In the genomic region with DNA sequence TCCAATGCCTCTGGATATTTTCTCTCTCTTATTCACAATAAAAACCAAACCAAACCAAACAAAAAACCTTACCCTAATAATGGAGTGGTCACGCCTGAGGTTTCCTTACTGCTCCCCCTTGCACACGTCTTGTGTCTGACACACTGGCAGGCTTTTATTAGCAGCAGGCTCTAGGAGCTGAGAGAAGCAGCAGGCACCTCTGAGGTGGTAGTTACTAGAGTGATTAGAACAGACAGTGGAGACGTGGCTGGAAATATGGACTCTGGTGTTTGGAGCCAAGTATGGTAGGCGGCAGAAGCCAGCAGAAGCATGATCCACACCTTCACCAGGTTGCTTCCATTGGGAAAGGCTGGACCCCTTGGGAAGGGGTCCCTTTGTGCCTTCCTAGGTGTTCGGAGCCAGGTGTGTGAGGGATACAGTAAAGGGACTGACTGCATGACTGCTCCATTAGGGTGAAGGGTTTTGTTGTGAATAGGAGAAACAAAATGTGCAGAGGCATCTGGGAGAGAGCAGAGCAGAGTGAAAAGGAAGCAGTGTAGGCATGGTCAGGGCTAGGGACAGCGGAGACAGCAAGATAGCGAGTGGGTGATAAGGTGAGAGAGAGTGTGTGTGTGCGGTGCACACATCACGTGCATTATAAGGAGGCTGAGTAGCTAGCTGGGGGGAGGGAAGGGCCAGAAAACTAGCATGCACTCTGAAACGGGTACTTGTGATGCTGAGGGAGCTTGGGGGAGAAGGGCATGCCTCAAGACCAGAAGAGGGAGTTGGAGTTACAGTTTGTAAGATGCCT, we compare ENCODE assay signal across 22 mouse cellular contexts.
A peak's percentile ranks its signal among the peaks of the same experiment; 100 is the strongest.
DNase-seq lines count a peak whose midpoint lies in the region; ATAC-seq and TF ChIP-seq lines count a peak whose summit lies in the region.
"Had no signal": no experiment of that assay in that cellular context is flagged by ENCODE, and none has a peak within 500 bp of the region (broad histone marks: within the 10 kb centered on the region; RNA-seq: fewer than 3 reads in every experiment).

No protein-coding gene starts in this region.

- no peak for ATAC-seq in forebrain, embryonic 15.5 days (replicated peaks)
- ATAC-seq in neural tube, embryonic 13.5 days (ENCODE audit: low read depth), result no peak
- no peak for ATAC-seq in neural tube, embryonic 15.5 days (ENCODE audit: low FRiP score)
- ATAC-seq in liver, embryonic 15.5 days (ENCODE audit: insufficient read depth), result peak; percentile 69
- no peak for ATAC-seq in lung, postnatal 0 days
- ATAC-seq in inflammation-experienced regulatory T-cells, adult 6 months, result no peak
- ATAC-seq: CD4-positive, CD25-positive, alpha-beta regulatory T cell, adult 4 months; intestine, embryonic 16.5 days had no signal

- no peaks in the 10 kb centered on the region for H3K9me3 ChIP-seq in forebrain, embryonic 10.5 days
- no peaks in the 10 kb centered on the region for H3K9me3 ChIP-seq in forebrain, embryonic 15.5 days
- no peaks in the 10 kb centered on the region for H3K9me3 ChIP-seq in neural tube, embryonic 13.5 days
- no peaks in the 10 kb centered on the region for H3K9me3 ChIP-seq in neural tube, embryonic 15.5 days (replicated peaks)
- no peaks in the 10 kb centered on the region for H3K9me3 ChIP-seq in liver, embryonic 15.5 days (replicated peaks)
- H3K9me3 ChIP-seq in lung, postnatal 0 days (ENCODE audit: low read length), result no peaks in the 10 kb centered on the region
- H3K9me3 ChIP-seq: embryonic facial prominence, embryonic 12.5 days; G1E; heart, embryonic 15.5 days; hindbrain, embryonic 12.5 days; limb, embryonic 10.5 days had no signal

- no peak for TF ChIP-seq CTCF in lung, postnatal 0 days (IDR thresholded peaks at IDR 0.05)
- no peak for TF ChIP-seq CTCF in lung, adult 2 months (IDR thresholded peaks at IDR 0.05; ENCODE audit: insufficient read depth, low read length)

- WGBS in forebrain, embryonic 10.5 days, result 83% methylated on average over 10 of the region's 10 CpGs
- 85% methylated on average over 10 of the region's 10 CpGs for WGBS in forebrain, embryonic 15.5 days
- WGBS in neural tube, embryonic 13.5 days, result 81% methylated on average over 10 of the region's 10 CpGs
- 80% methylated on average over 10 of the region's 10 CpGs for WGBS in neural tube, embryonic 15.5 days
- WGBS in liver, embryonic 15.5 days (ENCODE audit: insufficient replicate concordance), result 37% methylated on average over 10 of the region's 10 CpGs
- 77% methylated on average over 10 of the region's 10 CpGs for WGBS in lung, postnatal 0 days
- 80% methylated on average over 10 of the region's 10 CpGs for WGBS in lung, adult 2 months

- no peaks in the 10 kb centered on the region for H3K27me3 ChIP-seq in forebrain, embryonic 10.5 days (ENCODE audit: poor library complexity, severe bottlenecking)
- H3K27me3 ChIP-seq in forebrain, embryonic 15.5 days, result no peaks in the 10 kb centered on the region
- H3K27me3 ChIP-seq in neural tube, embryonic 13.5 days, result no peaks in the 10 kb centered on the region
- no peaks in the 10 kb centered on the region for H3K27me3 ChIP-seq in neural tube, embryonic 15.5 days (replicated peaks)
- no peaks in the 10 kb centered on the region for H3K27me3 ChIP-seq in liver, embryonic 15.5 days
- H3K27me3 ChIP-seq in lung, postnatal 0 days (replicated peaks; ENCODE audit: insufficient read depth, low read length), result no peaks in the 10 kb centered on the region
- H3K27me3 ChIP-seq: embryonic facial prominence, embryonic 12.5 days; heart, embryonic 15.5 days; hindbrain, embryonic 12.5 days had no signal

- peaks cover 35% of the 10 kb centered on the region for H3K36me3 ChIP-seq in forebrain, embryonic 10.5 days (replicated peaks)
- H3K36me3 ChIP-seq in forebrain, embryonic 15.5 days, result peaks cover 41% of the 10 kb centered on the region
- H3K36me3 ChIP-seq in neural tube, embryonic 13.5 days, result peaks cover 59% of the 10 kb centered on the region
- peaks cover 56% of the 10 kb centered on the region for H3K36me3 ChIP-seq in neural tube, embryonic 15.5 days
- H3K36me3 ChIP-seq in liver, embryonic 15.5 days (replicated peaks), result peaks cover 42% of the 10 kb centered on the region
- peaks cover 12% of the 10 kb centered on the region; the same call in 1 of the 2 replicates for H3K36me3 ChIP-seq in lung, postnatal 0 days (ENCODE audit: insufficient read depth, low read length)

- no peak for DNase-seq in forebrain, embryonic 10.5 days (ENCODE audit: extremely low spot score, low spot score)
- DNase-seq in lung, postnatal 0 days (ENCODE audit: low spot score), result no peak
- no peak for DNase-seq in lung, adult 2 months
- DNase-seq: cerebellum, adult 18-20 months; gastrocnemius, postnatal 36 days; lung, embryonic 14.5 days; right cerebral cortex, postnatal 25 days; thymus, postnatal 36 days had no signal

- no peak overlapping the region for H3K9ac ChIP-seq in forebrain, embryonic 15.5 days (replicated peaks)
- H3K9ac ChIP-seq in neural tube, embryonic 13.5 days, result no peak overlapping the region
- H3K9ac ChIP-seq in neural tube, embryonic 15.5 days (replicated peaks), result no peak overlapping the region
- peak overlapping the region; percentile 40; the same call in 1 of the 2 replicates for H3K9ac ChIP-seq in liver, embryonic 15.5 days
- no peak overlapping the region for H3K9ac ChIP-seq in lung, postnatal 0 days (replicated peaks; ENCODE audit: low read depth)
- H3K9ac ChIP-seq: embryonic facial prominence, embryonic 12.5 days; heart, embryonic 15.5 days; hindbrain, embryonic 12.5 days; lung, embryonic 14.5 days had no signal

- 0 out of 2 replicates have a peak overlapping the region, but pooled peaks have one; percentile 53 for H3K27ac ChIP-seq in forebrain, embryonic 10.5 days
- no peak overlapping the region for H3K27ac ChIP-seq in forebrain, embryonic 15.5 days (replicated peaks)
- peak overlapping the region; percentile 18; the same call in 1 of the 2 replicates for H3K27ac ChIP-seq in neural tube, embryonic 13.5 days (replicated peaks)
- no peak overlapping the region for H3K27ac ChIP-seq in neural tube, embryonic 15.5 days (replicated peaks)
- H3K27ac ChIP-seq in liver, embryonic 15.5 days (replicated peaks), result peak overlapping the region; percentile 87
- no peak overlapping the region for H3K27ac ChIP-seq in lung, postnatal 0 days (ENCODE audit: low read length)
- H3K27ac ChIP-seq: embryonic facial prominence, embryonic 12.5 days; heart, embryonic 15.5 days; hindbrain, embryonic 12.5 days; kidney, postnatal 0 days; limb, embryonic 10.5 days; macrophage had no signal

- no peak for TF ChIP-seq EP300 in lung, postnatal 0 days (IDR thresholded peaks at IDR 0.05)

- H3K4me2 ChIP-seq in forebrain, embryonic 15.5 days (replicated peaks), result no peak overlapping the region
- no peak overlapping the region for H3K4me2 ChIP-seq in neural tube, embryonic 13.5 days
- H3K4me2 ChIP-seq in neural tube, embryonic 15.5 days, result no peak overlapping the region
- peak overlapping the region; percentile 47 for H3K4me2 ChIP-seq in liver, embryonic 15.5 days
- no peak overlapping the region for H3K4me2 ChIP-seq in lung, postnatal 0 days (replicated peaks; ENCODE audit: low read depth, low read length)
- H3K4me2 ChIP-seq: embryonic facial prominence, embryonic 12.5 days; heart, embryonic 15.5 days; hindbrain, embryonic 12.5 days; lung, embryonic 14.5 days had no signal

- no peaks in the 10 kb centered on the region for H3K4me1 ChIP-seq in forebrain, embryonic 10.5 days
- H3K4me1 ChIP-seq in forebrain, embryonic 15.5 days, result no peaks in the 10 kb centered on the region
- H3K4me1 ChIP-seq in neural tube, embryonic 13.5 days (replicated peaks), result no peaks in the 10 kb centered on the region
- H3K4me1 ChIP-seq in neural tube, embryonic 15.5 days, result no peaks in the 10 kb centered on the region
- H3K4me1 ChIP-seq in liver, embryonic 15.5 days (replicated peaks), result peaks cover 57% of the 10 kb centered on the region
- H3K4me1 ChIP-seq in lung, postnatal 0 days (ENCODE audit: insufficient read depth, low read depth, low read length), result no peaks in the 10 kb centered on the region
- no peaks in the 10 kb centered on the region for H3K4me1 ChIP-seq in lung, adult 2 months (ENCODE audit: control insufficient read depth, insufficient read depth, low read length)
- H3K4me1 ChIP-seq: embryonic facial prominence, embryonic 12.5 days; hindbrain, embryonic 12.5 days; limb, embryonic 10.5 days had no signal

- H3K4me3 ChIP-seq in forebrain, embryonic 10.5 days, result no peak overlapping the region
- no peak overlapping the region for H3K4me3 ChIP-seq in forebrain, embryonic 15.5 days
- H3K4me3 ChIP-seq in neural tube, embryonic 13.5 days, result no peak overlapping the region
- H3K4me3 ChIP-seq in neural tube, embryonic 15.5 days (replicated peaks), result no peak overlapping the region
- H3K4me3 ChIP-seq in liver, embryonic 15.5 days (replicated peaks), result no peak overlapping the region
- no peak overlapping the region for H3K4me3 ChIP-seq in lung, postnatal 0 days (ENCODE audit: low read depth, low read length)
- H3K4me3 ChIP-seq in lung, adult 2 months (replicated peaks; ENCODE audit: extremely low read depth, low read depth, low read length), result no peak overlapping the region
- H3K4me3 ChIP-seq: embryonic facial prominence, embryonic 12.5 days; heart, embryonic 15.5 days; hindbrain, embryonic 12.5 days; limb, embryonic 10.5 days had no signal

- no peak for TF ChIP-seq POLR2A in lung, adult 2 months (IDR thresholded peaks at IDR 0.05; ENCODE audit: borderline replicate concordance, extremely low read depth, low read depth, low read length)

Comparison
In these comparisons a context has a peak if more than half of its experiments do, and no peak if none do; other contexts are left out.
1. H3K27ac ChIP-seq: peak in forebrain, embryonic 10.5 days (single experiment), neural tube, embryonic 13.5 days (single experiment) and liver, embryonic 15.5 days (single experiment); none in forebrain, embryonic 15.5 days (single experiment), neural tube, embryonic 15.5 days (single experiment) and lung, postnatal 0 days (single experiment).